ENCODE assay signal across 20 mouse cellular contexts in the genomic region with DNA sequence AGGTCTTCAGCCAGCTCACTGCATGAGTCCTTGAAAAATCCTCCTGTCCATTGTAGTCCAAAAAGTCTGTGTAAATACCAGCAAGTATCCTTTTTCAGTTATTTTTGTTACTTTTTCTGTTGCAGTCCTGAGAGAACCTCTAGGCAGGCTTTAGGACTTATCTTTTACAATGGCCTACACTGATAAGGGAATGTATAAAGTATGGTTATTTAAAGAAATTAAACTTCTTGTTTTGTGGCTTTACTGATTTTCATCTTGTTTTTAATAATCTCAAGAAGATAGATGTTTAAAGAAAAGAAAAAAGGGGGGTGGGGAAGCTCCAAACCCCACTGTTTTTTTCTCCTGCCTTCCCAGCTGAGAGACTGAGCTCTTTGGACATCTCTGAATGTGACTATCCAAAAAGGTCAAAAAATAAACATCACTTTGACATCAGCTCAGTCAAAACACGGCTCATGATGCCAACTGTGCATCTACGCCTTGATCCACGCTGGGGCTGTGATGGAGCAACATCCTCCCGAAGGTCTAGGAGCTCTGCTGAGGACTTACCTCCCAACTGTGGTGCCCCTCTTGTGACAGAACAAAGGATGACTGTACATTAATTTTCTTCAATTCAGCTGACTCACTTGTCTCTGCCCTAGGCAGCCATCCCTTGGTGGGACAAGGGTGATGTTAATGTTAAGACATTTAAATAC. TPM values are rescaled to one million over a fixed set of nuclear protein-coding genes. Genes with fewer than 3 reads are reported as not detected.
DNase-seq lines count a peak whose midpoint lies in the region; ATAC-seq and TF ChIP-seq lines count a peak whose summit lies in the region.
"Had no signal": no experiment of that assay in that cellular context is flagged by ENCODE, and none has a peak within 500 bp of the region (broad histone marks: within the 10 kb centered on the region; RNA-seq: fewer than 3 reads in every experiment).

No protein-coding gene starts in this region.

- ATAC-seq in common myeloid progenitor, adult 5-6 weeks (replicated peaks; ENCODE audit: low read depth, poor library complexity, severe bottlenecking) = 0 out of 2 replicates have a peak, but pooled peaks have one; percentile 39
- peak; percentile 57 for ATAC-seq in megakaryocyte progenitor cell, adult 5-6 weeks (replicated peaks; ENCODE audit: poor library complexity)
- no peak for ATAC-seq in midbrain, postnatal 0 days (ENCODE audit: low FRiP score)
- ATAC-seq: forebrain, embryonic 15.5 days; inflammation-experienced regulatory T-cells, adult 6 months; intestine, embryonic 16.5 days had no signal

- H3K9me3 ChIP-seq in midbrain, postnatal 0 days (ENCODE audit: low read length) = no peaks in the 10 kb centered on the region
- H3K9me3 ChIP-seq: forebrain, embryonic 10.5 days; forebrain, embryonic 15.5 days; G1E; hindbrain, embryonic 12.5 days; hindbrain, embryonic 15.5 days had no signal

- peak; percentile 1 for DNase-seq in gastrocnemius, postnatal 25 days
- DNase-seq in gastrocnemius, adult 8-10 months (ENCODE audit: low spot score in 2 of 2) = no peak
- no peak for DNase-seq in liver, adult 2 months (ENCODE audit: extremely low read depth, low read depth, low spot score)
- no peak for DNase-seq in liver
- no peak for DNase-seq in midbrain, postnatal 0 days (ENCODE audit: low spot score)
- DNase-seq: cerebellum, adult 11-12 months; cerebellum, adult 8-10 months; cerebellum, postnatal 36 days; gastrocnemius, postnatal 10 days; heart, adult 2 months had no signal

- H3K4me1 ChIP-seq in liver, adult 2 months (ENCODE audit: control insufficient read depth, insufficient read depth, low read length) = no peaks in the 10 kb centered on the region
- no peaks in the 10 kb centered on the region for H3K4me1 ChIP-seq in midbrain, postnatal 0 days (ENCODE audit: insufficient read depth, low read length)
- H3K4me1 ChIP-seq: forebrain, embryonic 10.5 days; forebrain, embryonic 15.5 days; hindbrain, embryonic 12.5 days; hindbrain, embryonic 15.5 days had no signal

- no peaks in the 10 kb centered on the region for H3K27me3 ChIP-seq in liver, adult 2 months (ENCODE audit: control insufficient read depth, insufficient read depth, low read length)
- no peaks in the 10 kb centered on the region for H3K27me3 ChIP-seq in midbrain, postnatal 0 days (ENCODE audit: insufficient read depth, low read length)
- H3K27me3 ChIP-seq: forebrain, embryonic 15.5 days; hindbrain, embryonic 12.5 days; hindbrain, embryonic 15.5 days had no signal

- 49% methylated on average over 4 of the region's 4 CpGs for WGBS in liver, adult 2 months
- WGBS in midbrain, postnatal 0 days = 85% methylated on average over 4 of the region's 4 CpGs

- no peaks in the 10 kb centered on the region for H3K79me2 ChIP-seq in liver, adult 2 months (ENCODE audit: control insufficient read depth, insufficient read depth, low read length)

- no peak for TF ChIP-seq POLR2A in liver, adult 2 months (IDR thresholded peaks at IDR 0.05; ENCODE audit: extremely low read depth, insufficient read depth, low read length)

- no peak overlapping the region for H3K4me2 ChIP-seq in midbrain, postnatal 0 days (ENCODE audit: low read depth, low read length, poor library complexity, severe bottlenecking)
- H3K4me2 ChIP-seq: forebrain, embryonic 15.5 days; heart, embryonic 11.5 days; hindbrain, embryonic 12.5 days; hindbrain, embryonic 15.5 days had no signal

- H3K4me3 ChIP-seq in liver, adult 2 months (ENCODE audit: insufficient read depth, low read depth, low read length) = no peak overlapping the region
- H3K4me3 ChIP-seq in midbrain, postnatal 0 days (ENCODE audit: low read depth, low read length) = no peak overlapping the region
- H3K4me3 ChIP-seq: forebrain, embryonic 10.5 days; forebrain, embryonic 15.5 days; heart, adult 2 months; hindbrain, embryonic 12.5 days; hindbrain, embryonic 15.5 days had no signal

- 0 out of 2 replicates have a peak, but pooled peaks have one; percentile 5 for TF ChIP-seq CTCF in liver, adult 2 months (IDR thresholded peaks at IDR 0.05; ENCODE audit: low read depth, low read length)
- no peak for TF ChIP-seq CTCF in midbrain, postnatal 0 days (IDR thresholded peaks at IDR 0.05)

- no peak overlapping the region for H3K9ac ChIP-seq in liver, adult 2 months (ENCODE audit: low read depth, low read length)
- no peak overlapping the region for H3K9ac ChIP-seq in midbrain, postnatal 0 days (replicated peaks; ENCODE audit: low read length, poor library complexity, severe bottlenecking)
- H3K9ac ChIP-seq: forebrain, embryonic 15.5 days; hindbrain, embryonic 12.5 days; hindbrain, embryonic 15.5 days had no signal

- H3K36me3 ChIP-seq in liver, adult 2 months (ENCODE audit: control insufficient read depth, insufficient read depth, low read length) = no peaks in the 10 kb centered on the region
- peaks cover 43% of the 10 kb centered on the region for H3K36me3 ChIP-seq in midbrain, postnatal 0 days (ENCODE audit: insufficient read depth, low read length)
- H3K36me3 ChIP-seq: forebrain, embryonic 10.5 days; G1E had no signal

- H3K27ac ChIP-seq in liver, adult 2 months (replicated peaks; ENCODE audit: insufficient read depth, low read depth, low read length) = no peak overlapping the region
- H3K27ac ChIP-seq in midbrain, postnatal 0 days (ENCODE audit: low read depth, low read length) = no peak overlapping the region
- H3K27ac ChIP-seq: forebrain, embryonic 10.5 days; forebrain, embryonic 15.5 days; heart, adult 2 months; hindbrain, embryonic 12.5 days; hindbrain, embryonic 15.5 days had no signal

RNA-seq across cellular contexts. Expression of a gene that starts 11.5 kb away (rescaled TPM):
- 10 to 100 TPM; 54.3 to 55.0 TPM for total RNA-seq in gastrocnemius, postnatal 25 days (2021)
- total RNA-seq in gastrocnemius, adult 8-10 months (2022) = 10 to 100 TPM; 29.5 to 36.0 (median 34.7) TPM
- 78.2 and 102 TPM in 2 replicates for total RNA-seq in liver, adult 2 months (2014; rRNA removed)
- 43.1 and 74.6 TPM in 2 replicates for polyA plus RNA-seq in liver, adult 2 months (2012; rRNA removed)
- 160 and 252 TPM in 2 replicates for total RNA-seq in common myeloid progenitor, adult 5-6 weeks (2017)
- total RNA-seq in megakaryocyte progenitor cell, adult 5-6 weeks (2015) = 619 and 658 TPM in 2 replicates
- 405 and 458 TPM in 2 replicates for total RNA-seq in megakaryocyte progenitor cell, adult 5-6 weeks (2017)
- total RNA-seq in midbrain, postnatal 0 days (2014; rRNA removed) = 46.3 and 54.6 TPM in 2 replicates
- 112 and 115 TPM in 2 replicates for polyA plus RNA-seq in midbrain, postnatal 0 days (2015; fragmentation: Nextera tagmentation; extraction: Ambion mirVana)

RNA-seq across cellular contexts. Expression of a gene that starts 16.0 kb away (rescaled TPM):
- 1 to 10 TPM; 6.2 to 6.3 TPM for total RNA-seq in gastrocnemius, postnatal 25 days (2021)
- 1 to 10 TPM; 3.3 to 6.3 (median 4.1) TPM for total RNA-seq in gastrocnemius, adult 8-10 months (2022)
- total RNA-seq in liver, adult 2 months (2014; rRNA removed) = 4.9 and 5.8 TPM in 2 replicates
- 4.5 and 4.8 TPM in 2 replicates for polyA plus RNA-seq in liver, adult 2 months (2012; rRNA removed)
- 23.6 and 29.1 TPM in 2 replicates for total RNA-seq in common myeloid progenitor, adult 5-6 weeks (2017)
- total RNA-seq in megakaryocyte progenitor cell, adult 5-6 weeks (2015) = 20.3 and 22.6 TPM in 2 replicates
- total RNA-seq in megakaryocyte progenitor cell, adult 5-6 weeks (2017) = 23.7 and 26.1 TPM in 2 replicates
- 81.6 and 82.7 TPM in 2 replicates for total RNA-seq in midbrain, postnatal 0 days (2014; rRNA removed)
- 10.6 and 12.6 TPM in 2 replicates for polyA plus RNA-seq in midbrain, postnatal 0 days (2015; fragmentation: Nextera tagmentation; extraction: Ambion mirVana)
